Mouse (Mus musculus) liver, postnatal 0 days (tissue): ENCODE results near the gene 1600002K03Rik. TPM values are rescaled to one million over a fixed set of nuclear protein-coding genes. Genes with fewer than 3 reads are reported as not detected.

Source experiments
- ATAC-seq: fragments of 200-750 bp; cut with Nextera tagmentation; 2 replicates; pipeline ENCODE4 v1.8.0; 2017; ENCODE audit warnings: mild to moderate bottlenecking, moderate library complexity
- DNase-seq: peaks from one replicate; pipeline ENCODE4 v3.0.0-alpha.2; 2016
- H3K27ac ChIP-seq: fragments of 300-500 bp; sonication (generic); 2 replicates; pipeline ENCODE4 v1.5.1; 2014; ENCODE audit warnings: antibody characterized with exemption, moderate library complexity, mild to moderate bottlenecking, low read depth
- H3K27me3 ChIP-seq: fragments of 300-500 bp; sonication (generic); 2 replicates; pipeline ENCODE4 v1.6.1; 2014; ENCODE audit warnings: low read length, control low read depth, mixed read lengths; ENCODE audit not compliant: insufficient read depth
- H3K36me3 ChIP-seq: fragments of 300-500 bp; sonication (generic); replicated peaks from 2 replicates; pipeline ENCODE4 v1.6.1; 2014; ENCODE audit warnings: mild to moderate bottlenecking, control low read depth, low read length, moderate library complexity, mixed read lengths; ENCODE audit not compliant: insufficient read depth
- H3K4me1 ChIP-seq: fragments of 300-500 bp; sonication (generic); 2 replicates; pipeline ENCODE4 v1.6.1; 2014; ENCODE audit warnings: antibody characterized with exemption, mild to moderate bottlenecking, control low read depth; ENCODE audit not compliant: insufficient read depth
- H3K4me2 ChIP-seq: fragments of 300-500 bp; sonication (generic); 2 replicates; pipeline ENCODE4 v1.6.1; 2014; ENCODE audit warnings: low read depth, mild to moderate bottlenecking, low read length, moderate library complexity, mixed read lengths
- H3K4me3 ChIP-seq: fragments of 300-500 bp; sonication (generic); 2 replicates; pipeline ENCODE4 v1.5.1; 2014; ENCODE audit warnings: low read depth, low read length
- H3K9ac ChIP-seq: fragments of 300-500 bp; sonication (generic); replicated peaks from 2 replicates; pipeline ENCODE4 v1.6.1; 2014; ENCODE audit warnings: mild to moderate bottlenecking, moderate library complexity
- H3K9me3 ChIP-seq: fragments of 300-500 bp; sonication (generic); 2 replicates; pipeline ENCODE4 v1.6.1; 2016; ENCODE audit warnings: mild to moderate bottlenecking, control low read depth, low read length, mixed read lengths
- CTCF ChIP-seq: sonication (generic); IDR thresholded peaks from 2 replicates; pipeline ENCODE4 v1.5.1; 2016; ENCODE audit warnings: antibody characterized with exemption, low read depth
- EP300 ChIP-seq: IDR thresholded peaks from 2 replicates; pipeline ENCODE4 v1.6.1; 2016; ENCODE audit warnings: antibody characterized with exemption, low read depth, mild to moderate bottlenecking
- WGBS: fragments of 180-500 bp; shearing (Covaris S2); extraction: QIAGEN DNeasy Blood & Tissue Kit; methylation state at CpG from one replicate; pipeline ENCODE4 v1.1.7; 2014; ENCODE audit not compliant: insufficient replicate concordance; 5-methylcytosine and 5-hydroxymethylcytosine counted together
- polyA plus RNA-seq: library from polyadenylated mRNA; unstranded; fragments of >200 nt; fragmentation: Nextera tagmentation; extraction: Ambion mirVana; gene quantifications from 2 replicates; pipeline ENCODE4 v1.2.1, GENCODE M21; 2015

Gene 1600002K03Rik
- polyA plus RNA-seq, 1 experiment from 2014 or later: 6.8 TPM

DNA sequence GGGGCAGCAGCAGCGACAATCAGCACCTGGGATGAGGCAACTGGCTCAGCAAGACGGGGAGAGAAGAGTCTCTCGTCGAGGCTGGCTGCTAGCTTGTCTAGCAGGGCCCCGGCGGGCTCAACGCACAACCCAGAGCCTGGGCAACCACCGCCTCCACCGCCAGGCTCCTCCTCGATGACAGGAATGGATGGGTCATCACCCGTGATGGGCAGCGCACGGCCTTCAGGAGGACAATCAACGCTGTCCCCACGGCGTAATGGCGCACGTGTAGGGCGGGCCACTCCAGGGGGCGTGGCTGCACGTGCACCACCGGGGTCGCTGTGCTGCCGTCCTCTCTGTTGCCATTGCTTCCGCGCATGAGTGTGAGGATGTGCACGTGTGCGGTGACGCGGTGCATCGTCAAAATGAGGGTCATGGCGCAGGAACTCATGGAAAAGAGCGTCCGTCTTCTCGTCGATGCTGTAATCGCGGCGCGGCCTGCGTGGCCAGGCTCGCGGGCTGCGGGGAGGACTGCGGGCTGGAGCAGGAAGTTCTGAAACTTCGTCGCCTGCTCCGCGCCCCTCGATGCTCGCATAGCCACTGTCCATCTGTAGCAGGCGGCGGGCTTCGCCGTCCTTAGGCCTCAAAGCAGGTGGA, 41.3 kb upstream of the 1600002K03Rik start:
- Histone ChIP-seq H3K27me3 (peaks cover 4% of the 10 kb centered on the region), H3K4me3 (no peak overlapping the region), H3K4me1 (peaks cover 19% of the 10 kb centered on the region), H3K9ac (peak overlapping the region; percentile 21; the same call in 1 of the 2 replicates), H3K4me2 (no peak overlapping the region), H3K36me3 (peaks cover 46% of the 10 kb centered on the region), H3K9me3 (no peaks in the 10 kb centered on the region), H3K27ac (peak overlapping the region; percentile 48; the same call in 1 of the 2 replicates)
- WGBS: 52% methylated on average over 55 of the region's 55 CpGs
- TF ChIP-seq CTCF (no peak), EP300 (no peak)
- no peak for DNase-seq
- no peak for ATAC-seq

DNA sequence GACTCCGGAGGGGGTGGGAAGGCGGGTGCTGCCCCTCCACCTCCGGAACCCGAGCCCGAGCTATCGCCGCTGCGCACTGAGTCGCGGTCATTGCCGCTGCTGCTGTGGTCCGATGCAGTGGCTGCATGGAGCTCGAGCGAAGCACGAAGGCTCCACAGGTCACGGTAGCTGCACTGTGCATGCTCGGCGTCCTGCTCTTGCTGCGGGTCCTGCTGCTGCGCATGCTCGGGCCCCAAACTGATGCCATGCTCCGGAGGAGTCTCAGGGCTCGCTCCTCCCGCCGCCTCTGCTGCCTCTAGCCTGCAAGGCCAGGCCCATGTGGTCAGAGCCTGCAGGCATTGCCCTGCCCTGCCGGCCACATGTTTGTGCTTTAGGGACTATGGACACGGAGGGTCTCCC, 40.8 kb upstream of the 1600002K03Rik start:
- no peak for DNase-seq
- Histone ChIP-seq H3K27me3 (peaks cover 9% of the 10 kb centered on the region), H3K36me3 (peaks cover 41% of the 10 kb centered on the region), H3K4me2 (no peak overlapping the region), H3K4me3 (no peak overlapping the region), H3K9me3 (no peaks in the 10 kb centered on the region), H3K4me1 (peaks cover 24% of the 10 kb centered on the region), H3K9ac (no peak overlapping the region), H3K27ac (no peak overlapping the region)
- ATAC-seq: no peak
- 78% methylated on average over 27 of the region's 27 CpGs for WGBS
- TF ChIP-seq EP300 (no peak), CTCF (no peak)

DNA sequence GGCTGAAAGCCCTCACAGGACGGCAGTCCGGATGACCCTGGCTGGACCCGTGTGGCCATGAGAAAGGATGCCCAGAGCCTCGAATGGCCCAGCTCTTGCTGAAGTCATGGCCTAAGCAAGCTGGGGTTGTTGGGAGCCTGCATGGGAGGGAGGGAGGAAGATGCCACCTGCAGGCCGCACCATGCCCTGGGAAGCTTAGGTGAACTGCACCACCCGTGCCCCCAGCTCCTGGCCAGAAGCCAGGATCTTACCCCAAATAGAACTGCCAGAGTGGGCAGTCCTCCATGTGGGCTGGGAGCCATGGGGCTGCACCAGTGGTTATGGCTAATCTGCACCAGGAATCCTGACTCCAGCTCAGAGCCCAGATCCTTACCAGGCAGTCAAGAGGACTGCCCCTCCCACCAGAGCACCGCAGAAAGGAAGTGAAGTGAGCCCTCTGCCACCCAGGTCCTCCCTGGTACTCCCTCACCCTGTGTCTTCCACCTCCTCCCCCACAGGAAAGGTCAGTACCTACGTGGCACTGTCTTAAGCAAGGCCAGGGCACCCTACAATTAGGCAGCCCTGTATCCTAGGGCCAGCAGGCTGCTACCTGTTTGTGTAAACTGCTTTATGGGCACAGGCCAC, 39.4 kb upstream of the 1600002K03Rik start:
- WGBS: 61% methylated on average over 8 of the region's 8 CpGs
- H3K9ac ChIP-seq: no peak overlapping the region
- H3K27ac ChIP-seq: no peak overlapping the region
- no peak overlapping the region for H3K4me3 ChIP-seq
- no peaks in the 10 kb centered on the region for H3K9me3 ChIP-seq
- ATAC-seq (no peak), DNase-seq (no peak)
- peaks cover 23% of the 10 kb centered on the region for H3K27me3 ChIP-seq
- no peak for TF ChIP-seq EP300
- TF ChIP-seq CTCF: peak; percentile 39
- H3K4me1 ChIP-seq: peaks cover 36% of the 10 kb centered on the region
- no peak overlapping the region for H3K4me2 ChIP-seq
- H3K36me3 ChIP-seq: peaks cover 27% of the 10 kb centered on the region

DNA sequence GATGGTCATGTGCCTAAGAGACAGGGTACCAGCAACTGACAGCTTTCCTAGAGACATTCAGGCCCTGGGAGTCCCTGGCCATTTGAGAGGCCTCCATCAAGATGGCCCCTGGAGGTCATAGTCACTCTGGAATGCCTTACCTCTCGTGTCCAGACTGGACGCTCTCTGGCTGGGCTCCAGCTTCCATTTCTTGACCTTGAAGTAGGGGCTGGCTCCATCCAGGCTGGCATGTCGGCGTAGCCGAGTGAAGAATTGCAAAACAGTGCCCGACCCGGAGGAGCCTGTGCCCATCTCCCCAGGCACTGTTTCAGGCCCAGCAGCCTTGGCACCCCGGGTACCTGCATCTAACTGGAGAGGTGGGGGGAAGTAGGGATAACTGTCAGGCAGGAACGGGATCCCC, 38.3 kb upstream of the 1600002K03Rik start:
- H3K4me1 ChIP-seq: peaks cover 47% of the 10 kb centered on the region
- DNase-seq (no peak), ATAC-seq (no peak)
- peaks cover 34% of the 10 kb centered on the region for H3K27me3 ChIP-seq
- no peak overlapping the region for H3K27ac ChIP-seq
- H3K4me3 ChIP-seq: no peak overlapping the region
- 92% methylated on average over 9 of the region's 9 CpGs for WGBS
- peaks cover 16% of the 10 kb centered on the region for H3K36me3 ChIP-seq
- H3K9me3 ChIP-seq: no peaks in the 10 kb centered on the region
- TF ChIP-seq CTCF (no peak), EP300 (no peak)
- H3K4me2 ChIP-seq: no peak overlapping the region
- H3K9ac ChIP-seq: no peak overlapping the region

DNA sequence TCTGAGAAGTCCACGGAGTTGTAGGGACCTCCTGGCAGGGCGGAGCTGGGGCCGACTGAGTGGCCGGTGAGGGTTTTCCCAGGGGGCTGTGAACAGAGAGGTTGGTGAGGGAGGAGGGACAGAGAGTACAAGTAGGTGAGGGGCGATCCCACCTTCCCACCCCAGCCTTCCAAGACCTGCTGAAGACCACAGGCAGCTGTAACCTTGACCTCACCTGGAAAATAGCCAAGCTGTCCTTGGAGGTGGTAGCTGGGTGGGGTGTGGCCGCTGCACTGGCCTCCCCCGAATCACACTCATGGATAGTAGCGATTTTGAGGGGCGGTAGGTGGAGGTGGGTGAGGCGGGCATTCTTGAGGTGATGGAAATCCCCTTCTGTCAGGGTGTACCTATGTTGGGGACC, 37.6 kb upstream of the 1600002K03Rik start:
- Histone ChIP-seq H3K36me3 (peaks cover 9% of the 10 kb centered on the region), H3K27me3 (peaks cover 37% of the 10 kb centered on the region), H3K4me1 (peaks cover 47% of the 10 kb centered on the region), H3K9ac (no peak overlapping the region), H3K4me2 (no peak overlapping the region), H3K4me3 (no peak overlapping the region), H3K9me3 (no peaks in the 10 kb centered on the region), H3K27ac (no peak overlapping the region)
- no peak for DNase-seq
- TF ChIP-seq EP300 (no peak), CTCF (no peak)
- WGBS: 85% methylated on average over 10 of the region's 10 CpGs
- ATAC-seq: no peak

DNA sequence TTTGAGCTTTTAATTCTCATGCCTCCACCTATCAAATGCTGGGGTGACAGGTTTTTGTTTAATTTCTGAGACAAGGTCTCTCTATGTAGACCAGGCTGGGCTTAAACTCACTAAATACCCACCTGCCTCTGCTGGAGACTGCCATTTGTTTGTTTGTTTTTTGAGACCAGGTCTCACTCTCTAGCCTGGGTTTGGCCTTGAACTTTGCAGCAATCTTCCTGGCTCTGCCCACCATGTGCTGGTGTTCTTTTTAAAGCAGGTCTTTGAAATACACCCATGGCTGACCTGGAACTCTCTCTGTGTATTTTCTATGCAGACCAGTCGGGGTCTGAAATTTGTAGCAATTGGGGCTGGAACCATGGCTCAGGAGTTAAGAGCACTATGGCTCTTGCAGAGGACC, 37.1 kb upstream of the 1600002K03Rik start:
- TF ChIP-seq EP300: no peak
- no peak for TF ChIP-seq CTCF
- Histone ChIP-seq H3K9me3 (no peaks in the 10 kb centered on the region), H3K4me2 (no peak overlapping the region), H3K27ac (no peak overlapping the region), H3K9ac (no peak overlapping the region), H3K4me3 (no peak overlapping the region), H3K4me1 (peaks cover 47% of the 10 kb centered on the region), H3K27me3 (peaks cover 37% of the 10 kb centered on the region), H3K36me3 (peaks cover 4% of the 10 kb centered on the region)
- 88% methylated on average over 1 of the region's 1 CpGs for WGBS
- ATAC-seq (no peak), DNase-seq (no peak)
